Mouse (Mus musculus): Measurements from ENCODE around the gene Gpr1. TPM values are rescaled to one million over a fixed set of nuclear protein-coding genes. Genes with fewer than 3 reads are reported as not detected.
A peak's percentile ranks its signal among the peaks of the same experiment; 100 is the strongest.

Gene Gpr1
- polyA plus RNA-seq, 1 experiment from 2014 or later: 0.44 TPM

GRCm38 (mm10) chr1:63248360-63248851 is 34.1 kb upstream of the Gpr1 start:
- Histone ChIP-seq H3K9ac (0 out of 2 replicates have a peak overlapping the region, but pooled peaks have one; percentile 22), H3K27ac (replicated peaks) (peak overlapping the region; percentile 57), H3K4me1 (replicated peaks) (peaks cover 10% of the 10 kb centered on the region), H3K4me3 (peak overlapping the region; percentile 29), H3K4me2 (peak overlapping the region; percentile 60), H3K9me3 (no peaks in the 10 kb centered on the region), H3K36me3 (no peaks in the 10 kb centered on the region), H3K27me3 (peaks cover 75% of the 10 kb centered on the region)
- WGBS: 3% methylated on average over 44 of the region's 44 CpGs
- no peak for ATAC-seq (ENCODE audit: low FRiP score, low read depth)

- Histone ChIP-seq H3K27me3 (peaks cover 70% of the 10 kb centered on the region), H3K4me2 (peak overlapping the region; percentile 60), H3K36me3 (no peaks in the 10 kb centered on the region), H3K9me3 (no peaks in the 10 kb centered on the region), H3K9ac (0 out of 2 replicates have a peak overlapping the region, but pooled peaks have one; percentile 22), H3K4me1 (replicated peaks) (peaks cover 10% of the 10 kb centered on the region), H3K4me3 (peak overlapping the region; percentile 29), H3K27ac (replicated peaks) (peak overlapping the region; percentile 57)
- 2% methylated on average over 18 of the region's 18 CpGs for WGBS
- ATAC-seq (ENCODE audit: low FRiP score, low read depth): no peak
Observed at GRCm38 (mm10) chr1:63247831-63248359, 33.6 kb upstream of the Gpr1 start.

GRCm38 (mm10) chr1:63246862-63247521 is 32.6 kb upstream of the Gpr1 start:
- Histone ChIP-seq H3K27ac (replicated peaks) (no peak overlapping the region; the same call in 1 of the 2 replicates), H3K9ac (no peak overlapping the region), H3K9me3 (no peaks in the 10 kb centered on the region), H3K36me3 (no peaks in the 10 kb centered on the region), H3K4me3 (peak overlapping the region; percentile 14), H3K27me3 (peaks cover 61% of the 10 kb centered on the region), H3K4me2 (peak overlapping the region; percentile 60), H3K4me1 (replicated peaks) (peaks cover 10% of the 10 kb centered on the region)
- ATAC-seq (ENCODE audit: low FRiP score, low read depth): peak; percentile 87
- WGBS: 2% methylated on average over 16 of the region's 16 CpGs

GRCm38 (mm10) chr1:63243854-63244253 is 29.5 kb upstream of the Gpr1 start:
- no peak for ATAC-seq (ENCODE audit: low FRiP score, low read depth)
- 69% methylated on average over 4 of the region's 4 CpGs for WGBS
- Histone ChIP-seq H3K4me3 (no peak overlapping the region), H3K4me2 (no peak overlapping the region), H3K27ac (replicated peaks) (no peak overlapping the region), H3K36me3 (no peaks in the 10 kb centered on the region), H3K9ac (no peak overlapping the region), H3K27me3 (peaks cover 31% of the 10 kb centered on the region), H3K9me3 (no peaks in the 10 kb centered on the region), H3K4me1 (replicated peaks) (peaks cover 10% of the 10 kb centered on the region)

GRCm38 (mm10) chr1:63239751-63240150 is 25.4 kb upstream of the Gpr1 start:
- Histone ChIP-seq H3K27me3 (0 out of 2 replicates have a peak, but pooled peaks cover 3% of the 10 kb centered on the region), H3K27ac (replicated peaks) (no peak overlapping the region), H3K9me3 (no peaks in the 10 kb centered on the region), H3K9ac (no peak overlapping the region), H3K36me3 (no peaks in the 10 kb centered on the region), H3K4me1 (replicated peaks) (peaks cover 7% of the 10 kb centered on the region), H3K4me2 (no peak overlapping the region), H3K4me3 (no peak overlapping the region)
- ATAC-seq (ENCODE audit: low FRiP score, low read depth): no peak
- 87% methylated on average over 8 of the region's 8 CpGs for whole genome bisulfite sequencing

GRCm38 (mm10) chr1:63239305-63239704 is 25.0 kb upstream of the Gpr1 start:
- H3K9me3 ChIP-seq: no peaks in the 10 kb centered on the region
- ATAC-seq (ENCODE audit: low FRiP score, low read depth): no peak
- H3K4me2 ChIP-seq: no peak overlapping the region
- 0 out of 2 replicates have a peak, but pooled peaks cover 2% of the 10 kb centered on the region for H3K27me3 ChIP-seq
- H3K4me1 ChIP-seq (replicated peaks): peaks cover 7% of the 10 kb centered on the region
- no peaks in the 10 kb centered on the region for H3K36me3 ChIP-seq
- no peak overlapping the region for H3K27ac ChIP-seq (replicated peaks)
- 60% methylated on average over 4 of the region's 4 CpGs for WGBS
- H3K9ac ChIP-seq: no peak overlapping the region
- no peak overlapping the region for H3K4me3 ChIP-seq

GRCm38 (mm10) chr1:63237371-63237770 is 23.0 kb upstream of the Gpr1 start:
- no peaks in the 10 kb centered on the region for H3K9me3 ChIP-seq
- H3K9ac ChIP-seq: no peak overlapping the region
- 12% methylated on average over 5 of the region's 5 CpGs for WGBS
- ATAC-seq (ENCODE audit: low FRiP score, low read depth): peak; percentile 42; the same call in 1 of the 2 replicates
- H3K4me3 ChIP-seq: no peak overlapping the region
- no peak overlapping the region for H3K4me2 ChIP-seq
- no peak overlapping the region for H3K27ac ChIP-seq (replicated peaks)
- H3K4me1 ChIP-seq (replicated peaks): peaks cover 7% of the 10 kb centered on the region
- H3K36me3 ChIP-seq: no peaks in the 10 kb centered on the region
- no peaks in the 10 kb centered on the region for H3K27me3 ChIP-seq

- H3K9me3 ChIP-seq: no peaks in the 10 kb centered on the region
- H3K4me1 ChIP-seq (replicated peaks): no peaks in the 10 kb centered on the region
- H3K36me3 ChIP-seq: no peaks in the 10 kb centered on the region
- no peak for ATAC-seq (ENCODE audit: low FRiP score, low read depth)
- no peak overlapping the region for H3K9ac ChIP-seq
- no peak overlapping the region for H3K27ac ChIP-seq (replicated peaks)
- WGBS: 82% methylated on average over 5 of the region's 5 CpGs
- H3K4me2 ChIP-seq: no peak overlapping the region
- no peak overlapping the region for H3K4me3 ChIP-seq
- no peaks in the 10 kb centered on the region for H3K27me3 ChIP-seq
Observed at GRCm38 (mm10) chr1:63227241-63227640, 12.9 kb upstream of the Gpr1 start.

GRCm38 (mm10) chr1:63225890-63226289 is 11.5 kb upstream of the Gpr1 start:
- no peaks in the 10 kb centered on the region for H3K9me3 ChIP-seq
- no peaks in the 10 kb centered on the region for H3K36me3 ChIP-seq
- H3K27me3 ChIP-seq: no peaks in the 10 kb centered on the region
- H3K27ac ChIP-seq (replicated peaks): no peak overlapping the region
- 11% methylated on average over 7 of the region's 7 CpGs for WGBS
- ATAC-seq (ENCODE audit: low FRiP score, low read depth): no peak
- no peaks in the 10 kb centered on the region for H3K4me1 ChIP-seq (replicated peaks)
- no peak overlapping the region for H3K4me3 ChIP-seq
- H3K4me2 ChIP-seq: no peak overlapping the region
- no peak overlapping the region for H3K9ac ChIP-seq

GRCm38 (mm10) chr1:63225009-63225408 is 10.7 kb upstream of the Gpr1 start:
- Histone ChIP-seq H3K9ac (no peak overlapping the region), H3K9me3 (no peaks in the 10 kb centered on the region), H3K36me3 (no peaks in the 10 kb centered on the region), H3K27ac (replicated peaks) (no peak overlapping the region), H3K4me1 (replicated peaks) (no peaks in the 10 kb centered on the region), H3K4me3 (no peak overlapping the region), H3K27me3 (no peaks in the 10 kb centered on the region), H3K4me2 (no peak overlapping the region)
- WGBS: 89% methylated on average over 4 of the region's 4 CpGs
- no peak for ATAC-seq (ENCODE audit: low FRiP score, low read depth)

- Histone ChIP-seq H3K9ac (no peak overlapping the region), H3K9me3 (no peaks in the 10 kb centered on the region), H3K36me3 (no peaks in the 10 kb centered on the region), H3K4me3 (no peak overlapping the region), H3K4me1 (replicated peaks) (peaks cover 7% of the 10 kb centered on the region), H3K27ac (replicated peaks) (no peak overlapping the region), H3K27me3 (no peaks in the 10 kb centered on the region), H3K4me2 (no peak overlapping the region)
- no peak for ATAC-seq (ENCODE audit: low FRiP score, low read depth)
- 95% methylated on average over 4 of the region's 4 CpGs for WGBS
Observed at GRCm38 (mm10) chr1:63219277-63219676, 4.9 kb upstream of the Gpr1 start.

GRCm38 (mm10) chr1:63214631-63215030 is 288 bp upstream of the Gpr1 start:
- 43% methylated on average over 7 of the region's 7 CpGs for WGBS

More at GRCm38 (mm10) chr1:63214631-63215030, 288 bp upstream of the Gpr1 start:
- no peak overlapping the region for H3K9ac ChIP-seq
- ATAC-seq (ENCODE audit: low FRiP score, low read depth): no peak
- H3K4me3 ChIP-seq: no peak overlapping the region
- H3K9me3 ChIP-seq: no peaks in the 10 kb centered on the region
- H3K4me2 ChIP-seq: no peak overlapping the region
- H3K27ac ChIP-seq (replicated peaks): no peak overlapping the region
- H3K27me3 ChIP-seq: no peaks in the 10 kb centered on the region
- H3K36me3 ChIP-seq: no peaks in the 10 kb centered on the region
- H3K4me1 ChIP-seq (replicated peaks): peaks cover 15% of the 10 kb centered on the region
